Mouse (Mus musculus): ENCODE data around the gene Insc. TPM values are rescaled to one million over a fixed set of nuclear protein-coding genes. Genes with fewer than 3 reads are reported as not detected.

The Insc gene
- polyA plus RNA-seq, 1 experiment from 2014 or later, result 9.3 TPM

DNA sequence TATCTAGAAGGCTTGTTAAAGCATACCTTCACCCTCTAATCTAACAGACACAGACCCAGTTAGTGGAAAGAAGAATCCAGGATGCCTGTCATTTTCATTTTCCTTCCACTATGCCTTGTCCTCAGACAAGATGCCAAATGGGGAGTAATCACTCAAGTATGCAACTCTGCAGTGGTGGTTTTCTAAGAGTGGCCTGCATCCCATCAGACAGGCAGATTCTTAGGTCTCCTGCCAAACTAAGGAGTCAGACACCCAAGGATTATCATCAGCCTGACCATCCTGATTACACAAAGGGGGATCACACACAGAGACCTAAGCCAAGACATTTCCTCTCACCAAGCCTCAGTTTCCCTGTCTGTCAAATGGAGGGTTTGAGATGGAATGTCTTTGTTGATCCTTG is 5.3 kb upstream of the Insc start:
- no peaks in the 10 kb centered on the region for H3K9me3 ChIP-seq
- no peak overlapping the region for H3K27ac ChIP-seq (replicated peaks)
- no peaks in the 10 kb centered on the region for H3K27me3 ChIP-seq
- H3K4me1 ChIP-seq (replicated peaks), result no peaks in the 10 kb centered on the region
- no peak overlapping the region for H3K4me3 ChIP-seq
- no peaks in the 10 kb centered on the region for H3K36me3 ChIP-seq
- no peak overlapping the region for H3K9ac ChIP-seq
- no peak for ATAC-seq (ENCODE audit: low read depth)
- no peak overlapping the region for H3K4me2 ChIP-seq

DNA sequence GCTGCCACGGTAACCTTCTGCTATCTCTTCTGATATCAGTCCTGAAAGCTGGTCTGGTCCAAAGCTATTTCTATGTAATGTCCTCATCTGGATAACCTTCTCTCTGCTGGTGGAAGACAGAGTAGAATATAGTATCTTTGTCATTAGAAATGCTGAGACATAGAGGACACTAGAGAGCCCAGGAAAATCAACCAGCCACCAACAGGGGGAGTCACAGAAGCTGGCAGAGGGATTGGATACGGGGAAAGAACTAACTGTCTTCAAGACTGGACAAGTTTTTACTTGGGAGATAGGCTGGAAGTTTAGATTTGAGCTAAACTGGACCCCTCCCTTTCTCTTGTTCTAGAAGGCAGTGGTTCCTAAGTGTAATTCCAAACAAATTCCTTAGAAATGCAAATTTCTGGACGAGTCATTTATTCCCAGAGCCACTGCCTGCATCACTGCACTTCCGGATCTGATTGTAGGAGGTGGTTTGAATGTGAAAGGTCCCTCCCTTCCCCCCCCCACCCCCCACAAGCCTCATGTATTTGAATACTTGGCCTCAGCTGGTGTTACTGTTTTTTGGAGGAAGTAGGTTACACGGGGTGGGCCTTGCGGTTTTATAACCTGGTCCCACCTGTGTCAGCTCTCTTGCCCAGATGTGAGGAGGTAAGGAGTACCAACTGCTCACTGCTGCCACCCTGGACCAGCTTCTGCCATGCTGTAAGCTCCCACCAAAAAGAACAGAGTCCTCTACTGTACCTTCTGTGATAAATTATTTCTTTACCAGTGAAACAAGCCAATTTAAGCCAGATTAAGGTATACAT is 2.9 kb upstream of the Insc start:
- Histone ChIP-seq H3K4me2 (no peak overlapping the region), H3K9ac (no peak overlapping the region), H3K27ac (replicated peaks) (no peak overlapping the region), H3K27me3 (no peaks in the 10 kb centered on the region), H3K9me3 (no peaks in the 10 kb centered on the region), H3K36me3 (no peaks in the 10 kb centered on the region), H3K4me3 (no peak overlapping the region), H3K4me1 (replicated peaks) (peaks cover 9% of the 10 kb centered on the region)
- WGBS, result 48% methylated on average over 6 of the region's 6 CpGs
- no peak for ATAC-seq (ENCODE audit: low read depth)

GRCm38 (mm10) chr7:114744639-114745245 is 1.2 kb downstream of the Insc start:
- no peak overlapping the region for H3K27ac ChIP-seq (replicated peaks)
- H3K4me3 ChIP-seq, result no peak overlapping the region
- H3K4me1 ChIP-seq (replicated peaks), result peaks cover 15% of the 10 kb centered on the region
- H3K36me3 ChIP-seq, result no peaks in the 10 kb centered on the region
- peak overlapping the region; percentile 84 for H3K4me2 ChIP-seq
- no peaks in the 10 kb centered on the region for H3K27me3 ChIP-seq
- H3K9me3 ChIP-seq, result no peaks in the 10 kb centered on the region
- ATAC-seq (ENCODE audit: low read depth), result peak; percentile 33; the same call in 1 of the 2 replicates
- 53% methylated on average over 3 of the region's 3 CpGs for WGBS
- H3K9ac ChIP-seq, result no peak overlapping the region

DNA sequence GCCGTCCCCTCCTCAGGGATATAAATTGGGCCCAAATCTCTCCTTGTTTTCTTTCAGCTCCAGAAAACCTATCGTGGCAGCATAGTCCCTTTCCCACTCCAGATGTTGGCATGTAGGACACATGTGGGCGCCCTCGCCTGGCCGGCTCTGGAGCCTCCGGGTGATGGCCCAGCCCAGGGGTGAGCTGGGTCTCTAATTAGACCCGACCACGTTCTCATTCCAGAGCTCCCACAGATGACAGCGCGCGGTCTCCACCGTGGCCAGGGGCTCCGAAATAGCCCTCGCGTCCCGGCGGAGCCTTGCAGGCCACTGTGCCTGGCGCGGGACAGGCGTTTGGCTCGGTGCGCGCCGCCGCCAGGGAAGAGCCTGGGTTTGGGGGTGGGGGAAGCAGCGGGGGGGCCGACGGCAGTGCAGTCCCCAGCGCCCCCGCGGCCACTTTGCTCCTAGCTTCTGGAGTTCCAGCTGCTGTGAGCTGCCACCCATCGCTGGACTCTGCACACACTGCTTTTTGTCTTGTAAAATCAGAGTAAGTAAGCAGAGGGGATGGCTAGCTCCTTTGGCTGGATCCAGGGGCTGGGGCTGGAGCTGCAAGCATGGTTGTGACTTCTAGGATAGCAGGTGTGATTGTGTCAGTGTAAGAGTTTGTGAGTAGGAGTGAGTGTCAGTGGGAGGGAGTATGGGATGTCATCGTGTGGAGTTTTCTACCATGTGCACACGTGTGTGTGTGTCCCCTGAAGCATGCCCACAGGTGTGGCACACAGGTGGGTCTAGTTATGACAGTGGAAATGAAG is 2.2 kb downstream of the Insc start:
- WGBS, result 7% methylated on average over 34 of the region's 34 CpGs
- no peaks in the 10 kb centered on the region for H3K36me3 ChIP-seq
- peak overlapping the region; percentile 67 for H3K9ac ChIP-seq
- peaks cover 15% of the 10 kb centered on the region for H3K4me1 ChIP-seq (replicated peaks)
- H3K4me3 ChIP-seq, result peak overlapping the region; percentile 47
- peak; percentile 77 for ATAC-seq (ENCODE audit: low read depth)
- H3K27me3 ChIP-seq, result no peaks in the 10 kb centered on the region
- no peaks in the 10 kb centered on the region for H3K9me3 ChIP-seq
- peak overlapping the region; percentile 84 for H3K4me2 ChIP-seq
- peak overlapping the region; percentile 34; the same call in 1 of the 2 replicates for H3K27ac ChIP-seq (replicated peaks)

- H3K27me3 ChIP-seq, result no peaks in the 10 kb centered on the region
- no peak overlapping the region for H3K4me2 ChIP-seq
- no peaks in the 10 kb centered on the region for H3K9me3 ChIP-seq
- no peak overlapping the region for H3K27ac ChIP-seq (replicated peaks)
- peaks cover 15% of the 10 kb centered on the region for H3K4me1 ChIP-seq (replicated peaks)
- H3K36me3 ChIP-seq, result no peaks in the 10 kb centered on the region
- peak; percentile 19; the same call in 1 of the 2 replicates for ATAC-seq (ENCODE audit: low read depth)
- no peak overlapping the region for H3K4me3 ChIP-seq
- no peak overlapping the region for H3K9ac ChIP-seq
- WGBS, result 56% methylated on average over 3 of the region's 3 CpGs
Observed at GRCm38 (mm10) chr7:114747596-114747995, 4.1 kb downstream of the Insc start.

DNA sequence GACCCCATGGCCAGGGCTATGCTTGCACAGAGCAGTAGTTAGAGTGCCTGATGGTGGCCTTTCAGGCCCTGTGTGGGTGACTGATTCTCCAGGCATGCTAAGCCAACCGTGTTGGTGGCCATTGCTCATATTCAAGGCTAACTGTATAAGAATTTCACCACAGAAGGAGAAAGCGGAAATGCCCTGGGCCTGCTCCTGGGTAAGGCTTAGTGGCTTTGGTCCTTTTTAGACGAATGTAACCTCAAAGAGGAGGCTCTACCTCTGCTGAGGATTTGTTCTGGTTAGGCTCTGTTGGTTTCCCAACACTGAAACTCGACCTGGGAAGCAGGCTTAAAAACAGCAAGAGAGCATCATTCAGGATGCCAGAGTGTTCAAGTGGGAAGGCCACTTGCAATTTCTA is 4.7 kb downstream of the Insc start:
- no peak for ATAC-seq (ENCODE audit: low read depth)
- 74% methylated on average over 4 of the region's 4 CpGs for WGBS
- Histone ChIP-seq H3K4me3 (no peak overlapping the region), H3K4me2 (0 out of 2 replicates have a peak overlapping the region, but pooled peaks have one; percentile 11), H3K4me1 (replicated peaks) (peaks cover 15% of the 10 kb centered on the region), H3K9ac (no peak overlapping the region), H3K36me3 (no peaks in the 10 kb centered on the region), H3K27ac (replicated peaks) (no peak overlapping the region), H3K9me3 (no peaks in the 10 kb centered on the region), H3K27me3 (no peaks in the 10 kb centered on the region)

GRCm38 (mm10) chr7:114753471-114753870 is 10.0 kb downstream of the Insc start:
- no peaks in the 10 kb centered on the region for H3K27me3 ChIP-seq
- H3K27ac ChIP-seq (replicated peaks), result no peak overlapping the region
- no peak overlapping the region for H3K4me2 ChIP-seq
- ATAC-seq (ENCODE audit: low read depth), result no peak
- WGBS, result 27% methylated on average over 2 of the region's 2 CpGs
- H3K4me1 ChIP-seq (replicated peaks), result peaks cover 12% of the 10 kb centered on the region
- no peaks in the 10 kb centered on the region for H3K36me3 ChIP-seq
- no peaks in the 10 kb centered on the region for H3K9me3 ChIP-seq
- H3K4me3 ChIP-seq, result no peak overlapping the region
- H3K9ac ChIP-seq, result no peak overlapping the region

DNA sequence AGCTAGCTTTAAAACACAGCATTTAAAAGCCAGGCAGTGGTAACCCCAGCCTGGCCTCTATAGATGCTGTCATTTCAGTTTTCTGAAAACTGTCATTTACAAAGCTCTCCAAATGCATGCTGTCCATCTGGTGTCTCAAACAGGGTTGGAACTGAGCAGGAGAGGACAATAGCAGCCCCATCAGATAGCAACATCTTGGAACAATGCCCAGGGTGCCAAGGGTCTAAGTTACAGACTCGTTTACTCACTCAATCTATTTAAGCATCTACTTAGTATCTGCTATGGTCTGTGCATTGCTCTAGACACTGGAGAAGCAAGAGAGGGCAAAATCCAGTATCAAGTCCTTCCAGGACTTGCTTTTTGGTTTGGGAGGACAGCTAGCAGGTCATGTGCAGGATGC is 10.7 kb downstream of the Insc start:
- H3K27ac ChIP-seq (replicated peaks), result no peak overlapping the region
- no peak overlapping the region for H3K4me3 ChIP-seq
- H3K9ac ChIP-seq, result no peak overlapping the region
- WGBS, result 33% methylated on average over 1 of the region's 1 CpGs
- H3K9me3 ChIP-seq, result no peaks in the 10 kb centered on the region
- peaks cover 12% of the 10 kb centered on the region for H3K4me1 ChIP-seq (replicated peaks)
- H3K36me3 ChIP-seq, result no peaks in the 10 kb centered on the region
- ATAC-seq (ENCODE audit: low read depth), result no peak
- H3K4me2 ChIP-seq, result no peak overlapping the region
- no peaks in the 10 kb centered on the region for H3K27me3 ChIP-seq

- WGBS, result 88% methylated on average over 8 of the region's 8 CpGs
- Histone ChIP-seq H3K36me3 (no peaks in the 10 kb centered on the region), H3K9ac (no peak overlapping the region)
Observed at GRCm38 (mm10) chr7:114754626-114755025, 11.1 kb downstream of the Insc start.

DNA sequence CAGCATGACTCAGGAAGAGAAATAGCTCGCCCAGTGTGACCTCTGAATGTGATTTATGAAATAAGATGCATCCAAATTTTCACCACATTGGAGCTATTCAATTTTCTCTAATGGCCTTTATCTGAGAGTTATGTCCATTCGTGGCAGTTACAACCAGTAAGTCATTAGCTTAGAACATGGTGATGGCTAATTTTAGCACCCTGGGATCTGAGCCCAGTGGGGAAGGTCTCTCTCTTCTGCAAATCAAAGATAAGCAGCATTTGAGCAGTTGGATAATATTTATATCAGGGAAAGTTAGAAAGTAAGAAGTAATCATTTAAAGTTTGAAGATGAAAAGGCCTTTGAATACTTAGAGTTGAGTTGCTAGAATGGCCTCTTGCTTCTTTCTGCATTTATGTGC is 19.2 kb downstream of the Insc start:
- Histone ChIP-seq H3K4me3 (no peak overlapping the region), H3K4me1 (replicated peaks) (no peaks in the 10 kb centered on the region), H3K9ac (no peak overlapping the region), H3K9me3 (no peaks in the 10 kb centered on the region), H3K36me3 (no peaks in the 10 kb centered on the region), H3K27me3 (no peaks in the 10 kb centered on the region), H3K4me2 (no peak overlapping the region), H3K27ac (replicated peaks) (no peak overlapping the region)
- no peak for ATAC-seq (ENCODE audit: low read depth)
- WGBS, result 66% methylated on average over 2 of the region's 2 CpGs

More at GRCm38 (mm10) chr7:114754626-114755025, 11.1 kb downstream of the Insc start:
- H3K27ac ChIP-seq (replicated peaks), result no peak overlapping the region
- ATAC-seq (ENCODE audit: low read depth), result no peak
- H3K4me3 ChIP-seq, result no peak overlapping the region
- no peaks in the 10 kb centered on the region for H3K9me3 ChIP-seq
- H3K4me2 ChIP-seq, result no peak overlapping the region
- H3K4me1 ChIP-seq (replicated peaks), result peaks cover 12% of the 10 kb centered on the region
- no peaks in the 10 kb centered on the region for H3K27me3 ChIP-seq

DNA sequence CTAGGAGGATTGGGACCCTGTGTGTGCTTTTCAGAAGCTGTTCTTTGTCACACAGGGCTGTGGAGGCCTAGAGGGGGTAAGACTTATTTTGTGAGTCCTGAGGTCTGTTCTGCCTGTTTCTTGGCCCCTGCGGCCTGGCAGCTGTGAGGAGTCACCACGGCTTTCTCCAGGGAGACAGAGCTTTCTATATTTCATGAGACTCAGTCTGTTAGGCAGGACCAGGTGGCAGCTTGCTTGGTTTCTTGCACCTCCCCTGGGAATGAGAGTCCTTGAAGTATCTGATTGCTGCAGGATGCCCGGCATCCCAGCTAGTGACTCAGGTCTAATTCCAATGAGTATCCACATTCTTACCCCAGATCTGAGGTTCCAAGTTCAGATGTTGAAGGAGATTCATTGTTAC is 21.8 kb downstream of the Insc start:
- no peak for ATAC-seq (ENCODE audit: low read depth)
- Histone ChIP-seq H3K4me2 (no peak overlapping the region), H3K27me3 (no peaks in the 10 kb centered on the region), H3K9ac (no peak overlapping the region), H3K9me3 (no peaks in the 10 kb centered on the region), H3K27ac (replicated peaks) (no peak overlapping the region), H3K4me1 (replicated peaks) (no peaks in the 10 kb centered on the region), H3K4me3 (no peak overlapping the region), H3K36me3 (no peaks in the 10 kb centered on the region)
- 78% methylated on average over 3 of the region's 3 CpGs for WGBS

- Histone ChIP-seq H3K4me2 (no peak overlapping the region), H3K36me3 (no peaks in the 10 kb centered on the region), H3K4me1 (replicated peaks) (no peaks in the 10 kb centered on the region), H3K27me3 (no peaks in the 10 kb centered on the region), H3K9ac (no peak overlapping the region), H3K9me3 (no peaks in the 10 kb centered on the region), H3K4me3 (no peak overlapping the region), H3K27ac (replicated peaks) (no peak overlapping the region)
- ATAC-seq (ENCODE audit: low read depth), result no peak
- WGBS, result 86% methylated on average over 3 of the region's 3 CpGs
Observed at GRCm38 (mm10) chr7:114766523-114766922, 23.0 kb downstream of the Insc start.

Measured in neural tube, embryonic 13.5 days (tissue).